Mouse (Mus musculus): ENCODE data around the gene Hoxa11. TPM values are rescaled to one million over a fixed set of nuclear protein-coding genes. Genes with fewer than 3 reads are reported as not detected.

Gene Hoxa11
- polyA plus RNA-seq, 1 experiment from 2014 or later = not detected

DNA sequence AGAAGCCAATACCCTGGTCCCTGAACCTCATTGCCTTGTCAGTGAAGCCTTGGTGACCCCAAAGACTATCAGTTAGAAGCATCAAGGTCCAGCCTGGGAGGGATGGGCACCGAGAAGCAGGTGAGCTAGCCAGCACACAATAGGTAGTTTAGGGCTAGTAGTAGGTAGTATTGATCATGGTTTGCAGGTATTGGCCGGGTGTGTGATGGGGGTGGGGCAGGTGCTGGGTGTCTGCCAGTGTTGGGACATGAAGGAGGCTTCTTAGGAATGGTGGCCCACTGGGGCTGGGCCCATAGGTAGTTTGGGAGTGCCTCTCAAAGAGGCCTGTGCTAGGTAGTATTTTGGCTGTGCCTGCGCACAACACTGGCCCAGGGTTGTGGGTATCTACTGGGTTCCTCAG lies 30.5 kb downstream of the Hoxa11 start:
- Histone ChIP-seq H3K27ac (replicated peaks) (no peak overlapping the region), H3K9ac (no peak overlapping the region), H3K27me3 (peaks cover 99% of the 10 kb centered on the region), H3K4me3 (replicated peaks) (no peak overlapping the region), H3K4me1 (peaks cover 24% of the 10 kb centered on the region), H3K4me2 (replicated peaks) (no peak overlapping the region), H3K9me3 (replicated peaks) (no peaks in the 10 kb centered on the region), H3K36me3 (no peaks in the 10 kb centered on the region)
- WGBS = 12% methylated on average over 3 of the region's 3 CpGs
- no peak for ATAC-seq (ENCODE audit: insufficient number of reproducible peaks, low FRiP score, low TSS enrichment, low read depth)

DNA sequence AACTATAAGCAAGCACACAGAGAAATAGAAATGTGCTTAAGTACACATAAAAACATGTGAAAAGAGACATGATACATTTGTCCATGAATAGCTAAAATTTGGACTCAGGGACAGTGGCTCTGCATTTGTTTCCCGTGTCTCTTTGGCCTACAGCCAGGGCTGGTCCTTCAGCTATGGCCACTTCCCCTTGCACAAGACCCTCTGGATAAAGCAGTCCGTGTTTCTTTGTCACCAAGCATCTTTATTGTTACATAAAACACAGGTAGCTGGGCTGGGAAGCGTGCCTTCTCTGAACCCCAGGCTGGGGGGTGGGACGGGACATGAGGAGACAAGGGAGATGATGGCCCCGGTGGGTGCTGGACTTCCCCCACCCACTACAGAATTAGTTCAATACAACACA lies 31.3 kb downstream of the Hoxa11 start:
- ATAC-seq (ENCODE audit: insufficient number of reproducible peaks, low FRiP score, low TSS enrichment, low read depth) = no peak
- Histone ChIP-seq H3K36me3 (no peaks in the 10 kb centered on the region), H3K4me2 (replicated peaks) (no peak overlapping the region), H3K27ac (replicated peaks) (no peak overlapping the region), H3K4me1 (peaks cover 24% of the 10 kb centered on the region), H3K9me3 (replicated peaks) (no peaks in the 10 kb centered on the region), H3K27me3 (peaks cover 99% of the 10 kb centered on the region), H3K4me3 (replicated peaks) (no peak overlapping the region), H3K9ac (no peak overlapping the region)
- 11% methylated on average over 5 of the region's 5 CpGs for WGBS

DNA sequence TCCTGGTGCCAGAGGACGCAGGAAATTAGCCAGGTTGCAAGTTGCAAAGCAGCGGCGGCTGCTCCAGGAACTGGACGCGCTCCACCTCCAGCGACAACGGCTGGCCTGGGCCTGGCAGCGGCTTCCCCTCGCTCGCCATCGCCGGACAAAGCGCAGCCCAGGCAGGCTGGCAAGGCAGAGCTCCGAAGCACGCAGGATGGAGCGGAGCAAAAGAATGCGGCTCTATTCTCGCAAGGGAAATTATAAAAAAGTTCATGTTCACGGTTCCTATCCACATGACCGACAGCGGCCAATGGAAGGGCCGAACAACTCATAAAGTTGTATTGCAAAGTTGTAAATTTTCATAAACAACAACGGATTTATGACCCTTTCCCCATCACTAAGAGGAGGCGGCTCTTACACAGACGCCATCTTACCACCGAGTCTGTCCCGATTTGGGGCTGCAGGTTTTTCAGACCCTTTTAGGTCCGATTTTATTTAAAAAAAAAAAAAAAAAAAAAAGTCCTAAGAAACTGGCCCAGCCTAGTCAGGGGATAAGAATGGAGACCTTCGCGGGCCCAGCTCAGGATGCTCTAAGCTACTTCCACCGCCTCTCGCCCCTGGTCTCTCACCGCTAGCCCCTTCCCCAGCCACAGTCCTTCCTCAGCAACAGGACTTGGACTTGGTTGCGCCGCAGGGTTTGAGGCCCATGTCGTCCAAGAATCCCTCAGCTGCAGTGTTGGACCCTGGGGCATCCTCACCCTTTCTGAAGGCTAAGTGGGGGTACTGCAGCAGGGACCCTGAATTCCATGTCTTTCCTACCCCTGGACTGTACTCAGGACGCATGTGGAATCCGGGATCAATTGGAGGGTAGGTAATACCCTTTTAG lies 32.3 kb downstream of the Hoxa11 start, which contains the start of the genes Hoxa3 and Gm28308:
TSS of gene Hoxa3 (minus strand) at position 218 of the 868 bp plus-strand sequence.
TSS of gene Gm28308 (minus strand) at position 221 of the 868 bp plus-strand sequence.
- H3K9me3 ChIP-seq (replicated peaks) = no peaks in the 10 kb centered on the region
- WGBS = 2% methylated on average over 38 of the region's 38 CpGs
- H3K9ac ChIP-seq = no peak within 1 kb of the TSS
- ATAC-seq (ENCODE audit: insufficient number of reproducible peaks, low FRiP score, low TSS enrichment, low read depth) = no peak
- peak within 1 kb of the TSS; percentile 24 for H3K4me3 ChIP-seq (replicated peaks)
- H3K36me3 ChIP-seq = no peaks in the 10 kb centered on the region
- no peak within 1 kb of the TSS for H3K27ac ChIP-seq (replicated peaks)
- H3K27me3 ChIP-seq = peaks cover 99% of the 10 kb centered on the region
- H3K4me2 ChIP-seq (replicated peaks) = no peak within 1 kb of the TSS
- peaks cover 32% of the 10 kb centered on the region for H3K4me1 ChIP-seq

DNA sequence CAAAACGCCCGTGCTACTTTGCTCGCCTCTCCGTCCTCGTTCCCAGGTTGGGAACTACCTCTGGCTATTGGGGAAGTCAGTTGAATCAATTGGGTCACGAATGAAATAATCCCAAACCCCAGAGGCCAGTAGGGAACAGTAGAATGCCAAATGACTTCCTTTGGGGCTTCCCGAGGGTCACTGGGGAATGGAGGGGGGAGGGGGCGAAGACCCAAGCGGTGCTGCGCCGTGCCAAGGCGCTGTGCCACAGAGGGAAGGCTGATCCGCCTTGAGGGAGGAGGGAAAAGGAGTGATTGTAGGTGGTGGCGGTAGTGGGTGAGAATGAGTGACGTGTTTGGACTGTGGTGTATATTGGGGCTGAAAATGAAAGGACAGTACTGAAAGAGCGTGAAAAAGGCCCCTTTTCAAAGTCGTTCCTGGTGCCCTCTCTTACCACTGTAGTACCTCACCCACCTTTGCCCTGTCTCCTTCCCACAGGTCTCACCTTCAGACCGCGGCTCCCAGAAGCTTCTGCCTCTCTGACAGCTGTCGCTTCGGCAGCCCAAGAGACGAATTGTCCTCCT lies 33.0 kb downstream of the Hoxa11 start:
- Histone ChIP-seq H3K4me1 (peaks cover 30% of the 10 kb centered on the region), H3K36me3 (no peaks in the 10 kb centered on the region), H3K9ac (no peak overlapping the region), H3K27me3 (peaks cover 98% of the 10 kb centered on the region), H3K9me3 (replicated peaks) (no peaks in the 10 kb centered on the region), H3K4me3 (replicated peaks) (peak overlapping the region; percentile 24), H3K4me2 (replicated peaks) (no peak overlapping the region), H3K27ac (replicated peaks) (no peak overlapping the region)
- no peak for ATAC-seq (ENCODE audit: insufficient number of reproducible peaks, low FRiP score, low TSS enrichment, low read depth)
- WGBS = under 1% methylated on average over 22 of the region's 22 CpGs

DNA sequence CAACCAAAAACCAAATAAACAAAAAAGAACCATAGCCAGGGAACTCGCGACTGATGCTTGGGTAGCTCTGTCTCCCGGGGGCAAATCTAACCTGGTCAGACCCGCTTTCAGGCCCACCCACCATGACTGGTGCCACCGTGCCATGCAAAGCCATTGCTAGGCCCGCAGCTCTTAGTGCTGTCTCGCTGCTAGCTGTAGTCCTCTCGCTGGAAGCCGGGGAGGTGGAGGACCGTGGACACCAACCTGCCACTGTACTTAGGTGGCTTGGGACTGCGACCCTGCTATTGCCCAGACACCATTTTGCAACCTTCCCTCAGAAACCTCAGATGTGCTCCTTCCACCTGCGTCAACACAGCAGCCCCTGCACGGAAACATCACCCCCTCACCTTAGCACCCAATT lies 33.6 kb downstream of the Hoxa11 start:
- Histone ChIP-seq H3K4me2 (replicated peaks) (no peak overlapping the region), H3K27ac (replicated peaks) (no peak overlapping the region), H3K4me3 (replicated peaks) (0 out of 2 replicates have a peak overlapping the region, but pooled peaks have one; percentile 10), H3K36me3 (no peaks in the 10 kb centered on the region), H3K9me3 (replicated peaks) (no peaks in the 10 kb centered on the region), H3K9ac (no peak overlapping the region), H3K27me3 (peaks cover 98% of the 10 kb centered on the region), H3K4me1 (peaks cover 24% of the 10 kb centered on the region)
- 5% methylated on average over 13 of the region's 13 CpGs for WGBS
- ATAC-seq (ENCODE audit: insufficient number of reproducible peaks, low FRiP score, low TSS enrichment, low read depth) = no peak

DNA sequence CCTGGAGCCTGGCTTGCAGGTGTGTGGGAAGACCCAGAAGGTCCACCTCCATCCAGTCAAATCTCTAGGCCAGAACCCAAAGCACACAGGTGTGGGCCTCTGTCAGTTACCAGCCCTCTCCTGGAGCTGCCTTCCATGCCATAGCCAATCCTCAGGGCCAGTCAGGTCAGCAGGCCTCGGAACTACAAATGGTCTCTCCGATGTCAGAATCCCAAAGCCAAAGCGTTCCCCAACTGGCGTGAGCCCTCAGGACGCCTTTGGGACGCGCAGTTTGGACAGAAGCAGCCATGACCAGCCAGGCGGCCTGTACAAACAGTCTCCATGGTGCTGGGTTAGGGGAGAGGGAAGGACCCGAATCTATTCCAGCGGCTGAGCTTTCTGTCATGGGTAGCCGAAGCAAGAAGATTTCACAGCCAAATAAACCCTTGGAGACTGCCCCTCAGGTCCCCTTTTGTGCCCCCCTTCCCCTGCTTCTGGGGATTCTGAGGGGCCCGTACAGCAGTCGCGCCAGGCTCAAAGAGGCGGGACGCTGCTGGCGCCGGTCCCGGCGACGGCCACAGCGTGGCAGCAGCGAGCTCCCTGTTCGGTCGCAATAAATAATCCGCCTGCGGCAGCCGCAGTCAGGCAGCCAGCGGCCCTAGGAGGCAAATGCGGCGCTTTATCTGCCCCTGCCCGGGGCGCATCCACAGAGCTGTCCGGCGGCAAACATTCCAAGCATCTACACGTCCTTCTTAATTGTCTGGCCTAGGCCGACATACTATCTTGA lies 34.3 kb downstream of the Hoxa11 start:
- H3K4me2 ChIP-seq (replicated peaks) = no peak overlapping the region
- peaks cover 20% of the 10 kb centered on the region; the same call in 1 of the 2 replicates for H3K4me1 ChIP-seq
- peak; percentile 19; the same call in 1 of the 2 replicates for ATAC-seq (ENCODE audit: insufficient number of reproducible peaks, low FRiP score, low TSS enrichment, low read depth)
- 0 out of 2 replicates have a peak overlapping the region, but pooled peaks have one; percentile 10 for H3K4me3 ChIP-seq (replicated peaks)
- no peak overlapping the region for H3K9ac ChIP-seq
- H3K9me3 ChIP-seq (replicated peaks) = no peaks in the 10 kb centered on the region
- WGBS = 2% methylated on average over 37 of the region's 37 CpGs
- H3K36me3 ChIP-seq = no peaks in the 10 kb centered on the region
- peaks cover 98% of the 10 kb centered on the region for H3K27me3 ChIP-seq
- no peak overlapping the region for H3K27ac ChIP-seq (replicated peaks)

DNA sequence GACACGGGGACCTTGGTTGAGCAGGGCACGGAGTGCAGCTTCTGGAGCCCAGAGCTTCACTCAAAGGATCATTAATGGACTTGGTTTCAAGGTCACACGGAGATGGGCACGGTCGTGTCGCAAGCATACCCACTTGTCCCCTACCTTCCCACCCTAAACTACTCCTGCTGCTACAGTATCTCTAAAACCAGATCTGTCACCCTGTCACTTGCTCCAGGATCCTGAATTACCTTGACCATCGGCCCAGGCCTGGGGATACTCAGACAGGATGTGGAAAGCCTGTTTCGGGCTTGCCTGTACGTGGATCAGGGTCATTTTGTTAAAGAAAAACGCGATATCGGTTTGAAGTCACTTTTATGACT lies 35.9 kb downstream of the Hoxa11 start:
- no peak overlapping the region for H3K9ac ChIP-seq
- H3K27me3 ChIP-seq = peaks cover 98% of the 10 kb centered on the region
- H3K27ac ChIP-seq (replicated peaks) = no peak overlapping the region
- H3K36me3 ChIP-seq = no peaks in the 10 kb centered on the region
- H3K9me3 ChIP-seq (replicated peaks) = no peaks in the 10 kb centered on the region
- no peak for ATAC-seq (ENCODE audit: insufficient number of reproducible peaks, low FRiP score, low TSS enrichment, low read depth)
- WGBS = 9% methylated on average over 12 of the region's 12 CpGs
- H3K4me2 ChIP-seq (replicated peaks) = no peak overlapping the region
- H3K4me3 ChIP-seq (replicated peaks) = no peak overlapping the region
- H3K4me1 ChIP-seq = peaks cover 21% of the 10 kb centered on the region; the same call in 1 of the 2 replicates

DNA sequence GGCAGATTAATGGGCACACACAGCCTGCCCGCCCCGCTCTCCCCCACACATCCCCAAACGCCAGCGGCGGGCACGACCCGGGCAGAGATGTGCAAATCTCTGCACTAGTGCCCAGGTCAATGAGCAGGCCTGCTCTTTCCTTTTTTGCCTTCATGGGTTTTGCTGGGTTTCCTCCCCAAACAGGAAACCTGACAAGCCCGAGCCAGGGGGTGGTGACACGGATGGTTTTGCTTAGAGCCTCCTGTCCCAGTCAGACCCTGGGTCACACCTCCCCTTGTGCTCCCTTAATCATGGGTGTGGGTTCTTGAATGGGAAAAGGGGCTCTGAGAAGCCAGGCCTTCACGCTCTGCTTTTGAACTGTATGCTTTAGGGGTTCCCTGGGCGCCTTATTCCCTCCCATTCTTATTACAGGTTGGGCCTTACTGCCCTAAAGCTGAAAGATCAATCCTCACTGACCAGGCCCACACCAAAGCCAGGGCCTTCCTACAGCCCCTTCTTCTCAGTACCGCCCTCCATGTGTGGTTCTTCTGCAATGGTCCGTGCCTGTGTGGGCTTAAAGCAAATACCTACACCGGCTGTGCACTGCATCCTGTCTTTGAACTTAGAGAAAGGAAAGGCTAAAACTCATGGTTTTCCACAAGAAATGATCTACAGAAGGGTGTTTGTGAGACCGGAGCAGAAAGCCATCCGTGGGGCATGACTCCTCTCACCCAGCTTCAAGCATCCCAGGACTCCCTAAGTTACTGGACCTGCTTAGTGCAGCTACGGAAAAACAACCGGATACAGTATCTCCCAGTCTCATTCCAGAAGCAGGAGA lies 36.5 kb downstream of the Hoxa11 start:
- Histone ChIP-seq H3K4me2 (replicated peaks) (no peak overlapping the region), H3K27me3 (peaks cover 98% of the 10 kb centered on the region), H3K9ac (no peak overlapping the region), H3K4me3 (replicated peaks) (no peak overlapping the region), H3K27ac (replicated peaks) (no peak overlapping the region), H3K36me3 (no peaks in the 10 kb centered on the region), H3K9me3 (replicated peaks) (no peaks in the 10 kb centered on the region), H3K4me1 (peaks cover 27% of the 10 kb centered on the region)
- WGBS = 4% methylated on average over 18 of the region's 18 CpGs
- ATAC-seq (ENCODE audit: insufficient number of reproducible peaks, low FRiP score, low TSS enrichment, low read depth) = no peak

DNA sequence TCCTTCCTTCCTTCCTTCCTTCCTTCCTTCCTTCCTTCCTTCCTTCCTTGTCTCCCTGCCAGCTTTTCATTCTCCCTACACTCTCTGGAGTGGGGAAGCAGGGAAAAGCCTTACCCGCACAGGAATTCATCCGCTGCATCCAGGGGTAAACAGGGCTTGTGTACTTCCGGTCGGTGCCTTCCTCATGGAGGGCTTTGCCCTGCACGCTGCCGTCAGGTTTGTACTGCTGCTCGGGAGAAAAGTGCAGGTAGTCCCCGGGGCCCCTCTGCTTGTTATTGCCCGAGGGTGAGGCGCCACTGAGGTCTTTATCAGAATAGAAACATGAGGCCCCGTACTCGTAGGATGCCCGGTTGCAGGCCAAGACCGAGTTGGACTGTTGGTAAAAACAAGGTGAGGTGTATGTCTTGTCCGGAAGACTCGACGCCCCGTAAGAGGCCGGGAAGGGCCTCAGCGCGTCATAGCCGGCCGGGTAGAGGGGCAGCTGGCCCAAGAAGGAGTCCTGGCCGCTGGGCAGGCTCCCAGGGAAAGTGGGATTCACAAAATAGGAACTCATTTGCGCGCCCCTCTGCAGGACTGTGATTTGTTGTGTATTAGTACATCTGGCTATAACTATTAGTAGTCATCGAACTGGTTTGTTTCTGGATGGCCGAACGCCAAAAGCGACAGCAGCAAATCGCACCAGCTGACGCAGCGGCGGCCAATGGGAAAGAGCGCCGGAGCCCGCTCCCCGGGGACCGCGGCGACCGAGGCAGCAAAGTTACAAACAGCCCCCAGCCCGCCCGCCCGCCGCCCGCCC lies 37.3 kb downstream of the Hoxa11 start, which contains the start of gene Hoxa6:
TSS of gene Hoxa6 (minus strand) at position 651 of the 796 bp plus-strand sequence.
- Histone ChIP-seq H3K27ac (replicated peaks) (no peak within 1 kb of the TSS), H3K36me3 (no peaks in the 10 kb centered on the region), H3K4me3 (replicated peaks) (no peak within 1 kb of the TSS), H3K9ac (no peak within 1 kb of the TSS), H3K27me3 (peaks cover 98% of the 10 kb centered on the region), H3K4me1 (peaks cover 35% of the 10 kb centered on the region), H3K9me3 (replicated peaks) (no peaks in the 10 kb centered on the region), H3K4me2 (replicated peaks) (no peak within 1 kb of the TSS)
- 1% methylated on average over 47 of the region's 47 CpGs for WGBS
- ATAC-seq (ENCODE audit: insufficient number of reproducible peaks, low FRiP score, low TSS enrichment, low read depth) = no peak

DNA sequence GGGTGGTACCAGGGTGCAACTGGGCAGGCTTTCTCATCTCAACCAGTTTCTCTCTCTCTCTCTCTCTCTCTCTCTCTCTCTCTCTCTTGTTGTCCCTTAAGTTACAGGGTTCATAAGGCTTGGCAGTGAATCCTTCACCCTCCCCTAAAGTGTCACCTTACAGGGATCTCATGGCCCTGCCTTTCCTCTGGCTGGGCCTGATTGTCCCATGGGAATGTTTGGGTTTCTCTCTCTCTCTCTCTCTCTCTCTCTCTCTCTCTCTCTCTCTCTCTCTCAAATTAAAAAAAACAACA lies 38.0 kb downstream of the Hoxa11 start:
- peaks cover 30% of the 10 kb centered on the region for H3K4me1 ChIP-seq
- no peaks in the 10 kb centered on the region for H3K9me3 ChIP-seq (replicated peaks)
- H3K27ac ChIP-seq (replicated peaks) = no peak overlapping the region
- H3K36me3 ChIP-seq = no peaks in the 10 kb centered on the region
- H3K4me3 ChIP-seq (replicated peaks) = no peak overlapping the region
- no peak overlapping the region for H3K4me2 ChIP-seq (replicated peaks)
- H3K27me3 ChIP-seq = peaks cover 98% of the 10 kb centered on the region
- ATAC-seq (ENCODE audit: insufficient number of reproducible peaks, low FRiP score, low TSS enrichment, low read depth) = no peak
- H3K9ac ChIP-seq = no peak overlapping the region
